Mouse (Mus musculus) embryo, embryonic 11 days (tissue): ENCODE data around the gene Rinl.
A peak's percentile ranks its signal among the peaks of the same experiment; 100 is the strongest.

Experiments used
- DNase-seq: peaks from one replicate; pipeline ENCODE4 v3.0.0-alpha.2; 2015

Rinl gene

GRCm38 (mm10) chr7:28810107-28811066, 21.6 kb downstream of the Rinl start:
- DNase-seq = peak; percentile 99

GRCm38 (mm10) chr7:28811228-28811627, 22.5 kb downstream of the Rinl start:
- peak; percentile 97 for DNase-seq

GRCm38 (mm10) chr7:28811640-28812275, 23.0 kb downstream of the Rinl start:
- DNase-seq = no peak

GRCm38 (mm10) chr7:28812436-28812835, 23.7 kb downstream of the Rinl start:
- no peak for DNase-seq

GRCm38 (mm10) chr7:28812949-28813348, 24.2 kb downstream of the Rinl start:
- DNase-seq = no peak

GRCm38 (mm10) chr7:28814306-28815034, 25.7 kb downstream of the Rinl start:
- no peak for DNase-seq

GRCm38 (mm10) chr7:28815230-28815629, 26.5 kb downstream of the Rinl start:
- no peak for DNase-seq

- DNase-seq = no peak
These were observed 27.4 kb downstream of the Rinl start for GRCm38 (mm10) chr7:28816201-28816600.

GRCm38 (mm10) chr7:28816920-28817319, 28.2 kb downstream of the Rinl start:
- no peak for DNase-seq

- DNase-seq = no peak
These were observed 28.8 kb downstream of the Rinl start for GRCm38 (mm10) chr7:28817524-28817923.

- no peak for DNase-seq
These were observed 29.2 kb downstream of the Rinl start for GRCm38 (mm10) chr7:28817957-28818356.

GRCm38 (mm10) chr7:28818436-28818835, 29.7 kb downstream of the Rinl start:
- DNase-seq = no peak

GRCm38 (mm10) chr7:28818861-28819452, 30.2 kb downstream of the Rinl start:
- DNase-seq = no peak

- DNase-seq = no peak
These were observed 30.8 kb downstream of the Rinl start for GRCm38 (mm10) chr7:28819571-28819970.

GRCm38 (mm10) chr7:28820358-28821260, 31.8 kb downstream of the Rinl start:
- peak; percentile 67 for DNase-seq

- no peak for DNase-seq
These were observed 32.6 kb downstream of the Rinl start for GRCm38 (mm10) chr7:28821261-28821831.

GRCm38 (mm10) chr7:28822556-28822955, 33.8 kb downstream of the Rinl start:
- DNase-seq = no peak

GRCm38 (mm10) chr7:28822993-28823903, 34.5 kb downstream of the Rinl start:
- DNase-seq = no peak

- DNase-seq = no peak
These were observed 35.2 kb downstream of the Rinl start for GRCm38 (mm10) chr7:28823932-28824331.

GRCm38 (mm10) chr7:28824941-28825685, 36.3 kb downstream of the Rinl start, which contains the start of gene Ech1:
TSS of gene Ech1 (plus strand) at chr7:28825217.
- peak; percentile 95 for DNase-seq
